Mouse (Mus musculus): ENCODE data around the gene Abhd15.

Gene Abhd15

GRCm38 (mm10) chr11:77514832-77515636 is at the start of gene Abhd15:
TSS of gene Abhd15 (plus strand) at chr11:77515121.
- DNase-seq (ENCODE audit: low read depth), result peak; percentile 66

GRCm38 (mm10) chr11:77466544-77466943 is 48.4 kb upstream of the Abhd15 start:
- no peak for DNase-seq (ENCODE audit: low read depth)

GRCm38 (mm10) chr11:77467157-77467556 is 47.8 kb upstream of the Abhd15 start:
- DNase-seq (ENCODE audit: low read depth), result peak; percentile 90

- DNase-seq (ENCODE audit: low read depth), result peak; percentile 91
Observed at GRCm38 (mm10) chr11:77467784-77468183, 47.1 kb upstream of the Abhd15 start.

- DNase-seq (ENCODE audit: low read depth), result no peak
Observed at GRCm38 (mm10) chr11:77468397-77468796, 46.5 kb upstream of the Abhd15 start.

- no peak for DNase-seq (ENCODE audit: low read depth)
Observed at GRCm38 (mm10) chr11:77471407-77471806, 43.5 kb upstream of the Abhd15 start.

GRCm38 (mm10) chr11:77472775-77473174 is 42.1 kb upstream of the Abhd15 start:
- DNase-seq (ENCODE audit: low read depth), result no peak

- no peak for DNase-seq (ENCODE audit: low read depth)
Observed at GRCm38 (mm10) chr11:77476216-77476615, 38.7 kb upstream of the Abhd15 start.

GRCm38 (mm10) chr11:77476895-77477294 is 38.0 kb upstream of the Abhd15 start:
- DNase-seq (ENCODE audit: low read depth), result no peak

- DNase-seq (ENCODE audit: low read depth), result no peak
Observed at GRCm38 (mm10) chr11:77483043-77483442, 31.9 kb upstream of the Abhd15 start.

GRCm38 (mm10) chr11:77483510-77484255 is 31.2 kb upstream of the Abhd15 start:
- peak; percentile 81 for DNase-seq (ENCODE audit: low read depth)

- DNase-seq (ENCODE audit: low read depth), result no peak
Observed at GRCm38 (mm10) chr11:77485229-77485628, 29.7 kb upstream of the Abhd15 start.

- peak; percentile 17 for DNase-seq (ENCODE audit: low read depth)
Observed at GRCm38 (mm10) chr11:77486798-77487197, 28.1 kb upstream of the Abhd15 start.

- peak; percentile 47 for DNase-seq (ENCODE audit: low read depth)
Observed at GRCm38 (mm10) chr11:77488771-77489581, 25.9 kb upstream of the Abhd15 start.

GRCm38 (mm10) chr11:77489591-77490235 is 25.2 kb upstream of the Abhd15 start, which contains the start of gene Ankrd13b:
TSS of gene Ankrd13b (minus strand) at chr11:77489678.
- DNase-seq (ENCODE audit: low read depth), result peak; percentile 56

GRCm38 (mm10) chr11:77490451-77490850 is 24.5 kb upstream of the Abhd15 start:
- DNase-seq (ENCODE audit: low read depth), result peak; percentile 24

- DNase-seq (ENCODE audit: low read depth), result peak; percentile 93
Observed at GRCm38 (mm10) chr11:77491123-77491501, 23.8 kb upstream of the Abhd15 start.

- peak; percentile 45 for DNase-seq (ENCODE audit: low read depth)
Observed at GRCm38 (mm10) chr11:77491502-77492291, 23.2 kb upstream of the Abhd15 start.

GRCm38 (mm10) chr11:77492311-77492871 is 22.5 kb upstream of the Abhd15 start:
- peak; percentile 56 for DNase-seq (ENCODE audit: low read depth)

- DNase-seq (ENCODE audit: low read depth), result peak; percentile 94
Observed at GRCm38 (mm10) chr11:77492911-77493332, 22.0 kb upstream of the Abhd15 start.
